Mouse (Mus musculus): ENCODE measurements at regions not wholly inside any gene's neighbourhood (a gene's known extent, or its start where the extent isn't known, plus 50 kb on each side); places are given as distances from the start of the nearest gene placed in this dataset.

DNA sequence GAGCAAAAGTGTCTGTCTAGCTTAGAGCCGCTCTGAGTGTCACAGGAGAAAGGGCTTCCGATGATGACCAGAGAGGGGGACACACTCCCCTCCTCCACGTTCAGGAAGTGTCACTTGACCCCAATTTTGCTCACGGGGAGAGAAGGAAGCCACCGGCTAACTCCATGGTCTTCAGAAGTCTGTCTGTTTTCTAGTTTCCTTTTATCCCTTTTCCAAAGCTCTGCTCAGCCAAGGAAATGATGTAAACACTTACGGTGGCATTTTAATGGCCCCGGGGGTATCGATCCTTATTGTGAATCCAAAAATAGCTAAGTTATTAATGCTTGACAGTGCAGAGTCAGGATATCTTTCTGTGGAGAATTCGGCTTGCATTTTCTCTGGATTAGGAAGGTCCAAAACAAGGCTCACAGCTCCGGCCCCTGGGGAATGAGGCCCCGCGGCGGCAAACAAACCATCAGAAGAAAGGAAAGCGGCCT lies 54.3 kb upstream of the Tnrc6c start:
- TF ChIP-seq CTCF (IDR thresholded peaks at IDR 0.05; ENCODE audit: insufficient read depth, low read depth, low read length), result no peak
- TF ChIP-seq POLR2A (IDR thresholded peaks at IDR 0.05; ENCODE audit: insufficient read depth, low read depth, low read length), result no peak
